Mouse (Mus musculus) T-helper 17 cell (primary cell): ENCODE data around the gene Mdfi.
"Not testable (repeated sequence)": the region's sequence is repeated elsewhere in the genome, so short reads cannot be mapped to it uniquely, and the experiment has no call there.

Experiments used
- in situ Hi-C, 2 experiments: fragments of 300-600 bp; cut with MboI, MseI; formaldehyde crosslinking; loops; 1 replicate in 1 of 2; 2 replicates in 1 of 2; pipeline ENCODE4 v1.15.1; 2025; ENCODE audit warnings: high pct_unique_total_duplicates in 2 of 2

Mdfi gene

GRCm38 (mm10) chr17:47834482-47834767, at the start of gene Mdfi:
Gene Mdfi, minus strand, starts transcription at chr17:47834691.
- in situ Hi-C loops, result no loop called here

GRCm38 (mm10) chr17:47883099-47883498, 48.6 kb upstream of the Mdfi start:
- in situ Hi-C loops, result no loop called here

GRCm38 (mm10) chr17:47881330-47881729, 46.8 kb upstream of the Mdfi start:
- in situ Hi-C loops, result no loop called here

- in situ Hi-C loops, result no loop called here
Measured at GRCm38 (mm10) chr17:47879207-47879606, 44.7 kb upstream of the Mdfi start.

GRCm38 (mm10) chr17:47878378-47879089, 44.0 kb upstream of the Mdfi start:
- in situ Hi-C loops, result no loop called here

- in situ Hi-C loops, result no loop called here
Measured at GRCm38 (mm10) chr17:47877715-47878377, 43.4 kb upstream of the Mdfi start.

- in situ Hi-C loops, result no loop called here
Measured at GRCm38 (mm10) chr17:47876776-47877714, 42.6 kb upstream of the Mdfi start.

- in situ Hi-C loops, result no loop called here
Measured at GRCm38 (mm10) chr17:47873341-47873791, 38.9 kb upstream of the Mdfi start.

GRCm38 (mm10) chr17:47872311-47873011, 38.0 kb upstream of the Mdfi start:
- in situ Hi-C loops, result no loop called here

- in situ Hi-C loops, result loop anchor here (5.0 to 10.0 kb wide), 2 partner anchors 73 to 75 kb away; no protein-coding TSS in a partner anchor
Measured at GRCm38 (mm10) chr17:47869874-47870273, 35.4 kb upstream of the Mdfi start.

- in situ Hi-C loops, result loop anchor here (5.0 to 10.0 kb wide), 2 partner anchors 69 to 71 kb away; no protein-coding TSS in a partner anchor
Measured at GRCm38 (mm10) chr17:47866037-47866436, 31.5 kb upstream of the Mdfi start.

GRCm38 (mm10) chr17:47864496-47864895, 30.0 kb upstream of the Mdfi start:
- in situ Hi-C loops, result loop anchor here in 1 of 2 experiments (10.0 kb wide), 1 partner anchor 70 kb away; no protein-coding TSS in a partner anchor

GRCm38 (mm10) chr17:47863437-47863836, 28.9 kb upstream of the Mdfi start:
- in situ Hi-C loops, result loop anchor here in 1 of 2 experiments (10.0 kb wide), 1 partner anchor 69 kb away; no protein-coding TSS in a partner anchor

GRCm38 (mm10) chr17:47863023-47863422, 28.5 kb upstream of the Mdfi start:
- in situ Hi-C loops, result loop anchor here in 1 of 2 experiments (10.0 kb wide), 1 partner anchor 68 kb away; no protein-coding TSS in a partner anchor

- in situ Hi-C loops, result no loop called here
Measured at GRCm38 (mm10) chr17:47855544-47855943, 21.1 kb upstream of the Mdfi start.

- in situ Hi-C loops, result no loop called here
Measured at GRCm38 (mm10) chr17:47854908-47855307, 20.4 kb upstream of the Mdfi start.

GRCm38 (mm10) chr17:47853760-47854159, 19.3 kb upstream of the Mdfi start:
- in situ Hi-C loops, result no loop called here

- in situ Hi-C loops, result no loop called here
Measured at GRCm38 (mm10) chr17:47853336-47853735, 18.8 kb upstream of the Mdfi start.

- in situ Hi-C loops, result not testable (repeated sequence)
Measured at GRCm38 (mm10) chr17:47851798-47852360, 17.4 kb upstream of the Mdfi start.

GRCm38 (mm10) chr17:47850639-47851314, 16.3 kb upstream of the Mdfi start:
- in situ Hi-C loops, result no loop called here
